Mouse (Mus musculus) kidney, postnatal 4 days (tissue): ENCODE measurements around the gene Krt26.

Experiments used
- DNase-seq, 2 experiments: peaks; one replicate each; pipeline ENCODE4 v3.0.0; 2021; ENCODE audit warnings: mixed read lengths in 2 of 2

Krt26 gene

GRCm38 (mm10) chr11:99284011-99284410 is 53.8 kb downstream of the Krt26 start:
- no peak for DNase-seq

GRCm38 (mm10) chr11:99283334-99283733 is 54.4 kb downstream of the Krt26 start:
- no peak for DNase-seq

GRCm38 (mm10) chr11:99281116-99281515 is 56.6 kb downstream of the Krt26 start:
- no peak for DNase-seq

GRCm38 (mm10) chr11:99279986-99280385 is 57.8 kb downstream of the Krt26 start:
- no peak for DNase-seq
